Mouse (Mus musculus) urinary bladder, postnatal 36 days (tissue): ENCODE data around the gene Clcn3.

Source experiments
- DNase-seq, 2 experiments: peaks; one replicate each; pipeline ENCODE4 v3.0.0; 2022; ENCODE audit warnings: low spot score in 2 of 2, mixed read lengths in 1 of 2

Gene Clcn3

DNA sequence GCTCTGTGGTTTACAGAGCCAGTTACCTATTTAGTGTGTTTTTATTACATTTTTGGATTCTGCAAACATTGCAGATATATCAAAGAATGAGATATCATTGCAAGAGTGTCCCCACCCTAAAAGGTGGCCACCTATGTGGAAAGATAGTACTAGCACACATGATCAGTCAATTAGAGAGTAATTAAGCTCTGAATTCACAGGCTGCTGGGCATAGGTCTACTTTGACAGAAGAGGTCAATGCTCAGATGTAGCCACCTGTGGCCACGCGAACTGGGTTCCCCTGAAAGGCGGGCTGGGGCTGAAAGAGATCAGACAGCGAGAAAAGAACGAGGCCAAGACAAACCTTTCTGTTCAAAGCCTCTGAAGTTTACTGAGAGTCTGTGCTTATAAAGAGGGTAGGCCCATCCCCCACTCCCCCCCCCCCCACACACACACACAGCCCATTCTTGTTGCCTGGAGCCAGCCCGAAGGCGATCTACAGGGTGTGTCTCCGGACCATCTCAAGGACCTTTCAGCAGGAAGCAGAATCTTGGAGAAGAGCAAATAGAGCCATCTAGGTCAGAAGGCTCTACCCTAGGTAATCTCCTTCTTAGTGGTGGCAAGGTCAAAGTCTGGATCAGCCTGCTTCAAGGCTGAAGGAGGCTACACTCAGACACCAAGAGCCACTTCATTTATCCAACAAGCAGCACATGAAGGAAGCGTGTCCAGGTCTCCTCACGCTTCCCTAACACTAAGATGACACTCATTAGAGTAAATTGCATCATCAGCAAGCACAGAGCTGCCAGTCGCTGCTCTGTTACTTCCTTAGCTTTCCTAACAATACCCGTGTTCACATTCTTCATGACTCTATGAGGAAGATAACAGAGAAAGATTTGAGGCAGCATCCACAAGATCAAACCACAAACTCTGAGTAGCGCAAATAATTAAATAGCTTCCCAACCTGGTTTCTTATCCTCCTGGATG lies 112.6 kb downstream of the Clcn3 start:
- DNase-seq, result no peak

DNA sequence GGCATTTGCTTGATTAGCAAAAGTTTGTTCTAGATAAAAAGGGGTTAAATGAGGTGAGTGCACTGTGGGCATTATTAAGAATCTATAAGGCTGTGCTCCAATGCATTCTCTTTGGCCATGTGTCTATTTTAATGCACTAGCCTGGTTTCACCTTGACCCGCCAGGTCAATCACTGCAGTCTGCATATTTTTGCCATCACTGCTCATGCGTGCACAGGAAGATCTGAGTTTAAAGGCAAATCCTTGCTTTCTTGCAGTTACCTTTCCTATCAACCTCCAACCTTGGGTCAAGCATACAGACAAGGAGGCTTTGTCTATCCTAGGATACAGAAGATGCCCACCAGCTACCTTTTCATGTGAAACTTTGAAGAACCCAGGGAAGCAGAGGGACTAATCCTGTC lies 113.3 kb downstream of the Clcn3 start:
- no peak for DNase-seq

DNA sequence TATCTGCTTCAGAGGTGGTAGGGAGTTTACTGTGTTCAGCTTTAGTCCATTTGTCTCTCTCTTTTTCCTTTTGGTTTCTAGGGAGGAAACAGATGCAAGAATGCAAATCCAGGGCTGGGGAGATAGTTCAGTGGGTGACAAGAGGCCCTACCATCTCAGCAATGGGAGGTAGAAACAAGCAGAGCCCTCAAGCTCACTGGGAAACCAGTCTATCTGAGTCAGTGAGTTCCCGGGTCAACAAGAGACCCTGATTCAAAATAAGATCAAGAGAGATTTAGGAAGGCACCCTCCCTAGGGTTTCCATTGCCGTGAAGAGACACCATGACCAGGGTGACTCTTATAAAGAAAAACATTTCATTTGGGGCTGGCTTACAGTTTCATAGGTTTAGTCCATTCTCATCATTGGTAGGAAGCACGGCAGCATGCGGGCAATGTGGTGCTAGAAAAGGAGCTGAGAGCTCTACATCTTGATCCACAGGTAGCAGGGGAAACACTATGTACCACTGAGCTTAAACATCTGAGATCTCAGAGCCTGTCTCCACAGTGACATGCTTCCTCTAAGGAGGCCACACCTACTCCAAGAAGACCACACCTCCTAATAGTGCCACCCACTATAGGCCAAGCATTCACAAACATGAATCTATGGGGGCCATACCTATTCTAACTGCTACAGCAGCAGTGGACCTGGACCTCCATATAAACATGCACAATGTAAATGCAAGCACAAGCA lies 114.7 kb downstream of the Clcn3 start:
- DNase-seq, result no peak

DNA sequence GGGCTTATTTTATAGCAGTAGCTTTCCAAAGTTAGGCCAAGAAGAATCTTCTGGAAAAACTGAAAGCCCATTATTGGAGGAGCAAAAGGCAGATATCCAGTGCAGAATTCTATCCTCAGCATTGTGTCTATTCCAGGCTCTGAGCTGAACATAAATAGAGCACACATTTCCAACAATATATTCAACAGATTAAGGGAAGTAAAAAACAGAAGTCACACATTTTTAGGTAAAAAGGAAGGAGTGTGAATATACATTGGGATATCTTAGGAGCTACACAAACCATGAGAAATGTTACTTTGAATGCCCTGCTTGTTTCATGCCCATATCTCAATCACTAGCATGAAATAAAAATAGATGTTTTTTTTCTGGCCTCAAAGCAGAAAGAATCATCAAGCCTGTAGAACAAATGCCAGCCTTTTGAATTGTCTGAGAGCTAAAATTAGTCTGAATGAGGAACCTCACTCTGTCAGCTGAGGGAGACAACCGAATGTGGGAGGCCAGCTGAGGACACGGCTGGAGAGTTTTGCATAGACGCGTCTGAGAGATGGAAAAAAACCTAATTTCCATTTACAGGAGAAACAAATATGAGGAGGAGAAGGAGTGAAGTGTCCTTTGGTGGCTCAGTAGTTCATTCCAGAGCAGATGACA lies 115.5 kb downstream of the Clcn3 start:
- DNase-seq, result no peak

DNA sequence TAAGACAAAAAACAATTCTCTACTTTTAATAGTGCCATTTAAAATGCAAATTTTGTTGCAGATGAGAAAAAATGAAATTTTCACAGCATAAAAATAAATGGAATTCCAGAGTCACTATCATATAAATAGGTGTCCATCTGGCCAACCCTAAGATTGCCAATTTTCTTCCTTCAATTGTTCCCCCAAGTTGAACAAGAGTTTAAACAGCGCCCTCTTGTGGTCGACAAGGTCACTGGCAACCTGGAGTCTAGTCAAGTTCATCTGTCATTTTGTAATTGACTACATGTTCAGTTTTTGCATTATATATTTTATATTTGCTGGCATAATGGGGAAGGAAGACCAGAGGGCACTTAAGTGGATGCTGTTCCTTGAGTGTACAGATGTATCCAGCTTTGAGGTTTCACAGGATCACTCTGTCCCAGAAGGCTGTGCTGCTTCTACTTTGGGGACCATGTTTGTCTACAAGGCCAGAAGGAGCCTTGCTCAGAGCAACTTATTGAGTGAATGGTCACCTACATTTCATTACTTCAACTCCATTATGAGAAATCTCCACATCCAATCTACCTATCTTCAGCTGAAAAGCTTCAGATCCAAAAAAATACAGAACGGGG lies 117.5 kb downstream of the Clcn3 start:
- DNase-seq, result peak; percentile 43 to 61

DNA sequence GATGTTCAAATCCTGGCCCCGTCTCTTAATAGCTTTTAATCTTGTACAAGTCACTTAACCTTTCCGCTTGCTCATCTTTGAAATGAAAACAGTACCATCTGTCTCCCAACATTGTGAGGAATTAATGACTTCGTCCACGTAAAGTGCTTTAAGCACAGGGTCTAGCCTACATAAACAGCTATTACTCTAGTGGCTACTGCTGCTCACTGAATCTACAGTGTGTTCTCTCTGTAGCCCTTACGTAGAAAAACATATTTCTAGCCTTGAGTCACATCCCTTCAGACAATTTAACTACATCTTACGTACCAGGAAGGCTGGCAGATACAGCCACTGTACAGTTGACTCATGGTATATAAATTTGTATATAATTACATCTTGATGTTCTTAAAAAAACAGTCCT lies 118.2 kb downstream of the Clcn3 start:
- no peak for DNase-seq

DNA sequence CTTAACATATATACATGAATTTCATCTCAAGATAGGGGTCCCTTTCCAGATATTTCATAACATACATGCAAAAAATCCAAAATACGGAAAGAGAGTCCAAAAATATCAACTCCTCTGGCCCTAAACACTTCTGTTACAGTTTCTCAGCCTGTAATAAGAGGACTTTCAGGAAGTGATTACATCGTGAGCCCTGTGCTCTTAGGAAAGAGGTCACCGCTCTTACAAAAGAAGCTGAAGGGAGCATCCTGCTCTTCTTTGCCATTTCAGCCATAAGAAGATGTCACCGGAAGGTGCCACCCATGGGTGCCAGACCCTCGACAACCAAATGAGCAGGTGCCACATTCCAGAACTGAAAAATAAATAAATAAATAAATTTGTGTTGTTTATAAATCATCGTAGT lies 121.3 kb downstream of the Clcn3 start:
- DNase-seq, result no peak

DNA sequence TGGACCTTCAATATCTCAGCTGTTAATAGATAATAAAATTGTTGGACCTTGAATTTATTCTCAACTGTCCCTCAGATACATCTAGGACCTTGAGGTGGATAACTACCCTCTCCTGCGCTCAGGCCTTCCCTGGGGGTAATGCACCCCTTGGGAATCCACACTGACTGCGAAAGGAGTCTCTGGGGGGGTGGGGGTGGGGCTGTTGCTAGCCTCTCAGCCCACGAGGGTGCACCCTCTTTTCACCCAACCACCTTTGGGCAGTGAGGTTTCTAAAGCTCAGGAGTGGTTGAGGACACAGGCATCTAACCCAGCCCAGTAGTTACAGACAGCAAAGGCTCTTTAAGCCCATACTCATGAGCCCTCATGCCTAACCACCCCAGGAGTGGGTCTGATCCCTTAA lies 122.4 kb downstream of the Clcn3 start:
- DNase-seq, result no peak
